Mouse (Mus musculus) spleen, adult 2 months (tissue): ENCODE data around the gene Mia.

ENCODE experiments used
- CTCF ChIP-seq: fragments of 200-500 bp; IDR thresholded peaks from 2 replicates; pipeline ENCODE4 v1.5.1; 2011; ENCODE audit warnings: mild to moderate bottlenecking, inconsistent platforms; ENCODE audit not compliant: insufficient read depth, insufficient read length, insufficient replicate concordance; ENCODE audit errors: extremely low read depth
- POLR2A ChIP-seq: fragments of 200-500 bp; IDR thresholded peaks from 2 replicates; pipeline ENCODE4 v1.6.1; 2011; ENCODE audit warnings: low read depth, low read length, inconsistent platforms

GRCm38 (mm10) chr7:27158171-27158570 lies 22.8 kb downstream of the Mia start:
- no peak for TF ChIP-seq CTCF
- no peak for TF ChIP-seq POLR2A
